Mouse (Mus musculus) embryonic facial prominence, embryonic 11.5 days (tissue): ENCODE results near the gene Tmem212. TPM values are rescaled to one million over a fixed set of nuclear protein-coding genes. Genes with fewer than 3 reads are reported as not detected.

Experiments used
- ATAC-seq: fragments of 200-750 bp; cut with Nextera tagmentation; replicated peaks from 2 replicates; pipeline ENCODE4 v1.8.0; 2017; ENCODE audit warnings: low read depth; ENCODE audit not compliant: insufficient number of reproducible peaks, low FRiP score, low TSS enrichment
- DNase-seq: peaks from one replicate; pipeline ENCODE4 v3.0.0-alpha.2; 2015; ENCODE audit warnings: low spot score
- H3K27ac ChIP-seq: fragments of 300-500 bp; sonication (generic); replicated peaks from 2 replicates; pipeline ENCODE4 v1.5.1; 2014; ENCODE audit warnings: mild to moderate bottlenecking, low read depth, low read length, control low read depth
- H3K27me3 ChIP-seq: fragments of 300-500 bp; sonication (generic); 2 replicates; pipeline ENCODE4 v1.6.1; 2014; ENCODE audit warnings: mild to moderate bottlenecking, low read length, moderate library complexity, mixed read lengths; ENCODE audit not compliant: control insufficient read depth, insufficient read depth
- H3K36me3 ChIP-seq: fragments of 300-500 bp; sonication (generic); replicated peaks from 2 replicates; pipeline ENCODE4 v1.6.1; 2014; ENCODE audit warnings: low read depth, mild to moderate bottlenecking, low read length, moderate library complexity, mixed read lengths; ENCODE audit not compliant: control insufficient read depth, insufficient read depth
- H3K4me1 ChIP-seq: fragments of 300-500 bp; sonication (generic); 2 replicates; pipeline ENCODE4 v1.6.1; 2014; ENCODE audit warnings: low read length, mixed read lengths; ENCODE audit not compliant: control insufficient read depth, insufficient read depth
- H3K4me2 ChIP-seq: fragments of 300-500 bp; sonication (generic); 2 replicates; pipeline ENCODE4 v1.6.1; 2014; ENCODE audit warnings: low read depth, mild to moderate bottlenecking, control low read depth, low read length, moderate library complexity
- H3K4me3 ChIP-seq: fragments of 300-500 bp; sonication (generic); 2 replicates; pipeline ENCODE4 v1.5.1; 2014; ENCODE audit warnings: low read depth, low read length, control low read depth
- H3K9ac ChIP-seq: fragments of 300-500 bp; sonication (generic); replicated peaks from 2 replicates; pipeline ENCODE4 v1.6.1; 2014; ENCODE audit warnings: mild to moderate bottlenecking, control low read depth, low read length
- H3K9me3 ChIP-seq: fragments of 300-500 bp; sonication (generic); replicated peaks from 2 replicates; pipeline ENCODE4 v1.6.1; 2016; ENCODE audit warnings: mild to moderate bottlenecking, low read length, inconsistent platforms, mixed read lengths; ENCODE audit not compliant: control insufficient read depth
- WGBS: fragments of 180-500 bp; shearing (Covaris S2); extraction: QIAGEN DNeasy Blood & Tissue Kit; methylation state at CpG from one replicate; pipeline ENCODE4 v1.1.7; 2014; 5-methylcytosine and 5-hydroxymethylcytosine counted together
- polyA plus RNA-seq: library from polyadenylated mRNA; unstranded; fragments of >200 nt; fragmentation: Nextera tagmentation; extraction: Ambion mirVana; gene quantifications from 2 replicates; pipeline ENCODE4 v1.2.1, GENCODE M21; 2014

Gene Tmem212
- polyA plus RNA-seq, 1 experiment from 2014 or later: not detected

DNA sequence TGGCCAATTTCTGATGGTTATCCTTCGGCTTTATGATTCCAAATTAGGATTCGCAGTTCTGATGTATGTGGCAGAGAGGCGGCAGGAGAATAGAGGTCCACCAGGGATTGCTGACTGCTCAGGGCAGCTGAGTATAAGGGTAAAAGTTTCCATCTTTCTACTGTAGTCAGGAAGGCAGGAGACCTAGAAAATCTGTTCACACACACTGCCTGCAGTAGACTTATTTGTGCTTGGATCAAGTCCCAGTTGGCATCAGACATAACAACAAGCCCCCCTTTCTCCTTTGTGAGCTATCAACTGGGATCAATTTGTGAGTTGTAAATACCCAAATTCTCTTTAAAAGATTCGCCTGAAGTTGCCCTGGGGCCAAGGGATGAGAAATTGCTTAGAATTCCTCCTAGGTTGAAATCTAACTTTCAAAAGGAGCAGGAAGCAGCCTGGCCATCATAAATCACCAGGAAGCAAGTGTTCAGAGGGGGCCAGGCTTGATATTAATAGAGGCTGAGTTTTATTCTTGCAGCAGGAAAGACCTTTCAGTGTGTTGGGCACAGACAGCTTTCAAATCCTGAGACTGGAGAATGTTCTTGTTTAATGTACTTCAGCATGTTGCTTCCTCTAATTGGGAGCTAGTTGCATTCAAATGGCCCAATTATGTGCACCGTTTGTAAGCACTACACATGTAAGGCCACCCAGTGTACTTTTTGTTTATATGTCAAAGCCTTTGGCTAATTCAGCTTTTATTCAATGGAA lies 41.6 kb downstream of the Tmem212 start:
- H3K4me3 ChIP-seq: no peak overlapping the region
- no peak overlapping the region for H3K9ac ChIP-seq
- 68% methylated on average over 5 of the region's 5 CpGs for WGBS
- DNase-seq (no peak), ATAC-seq (no peak)
- no peak overlapping the region for H3K4me2 ChIP-seq
- no peaks in the 10 kb centered on the region for H3K36me3 ChIP-seq
- no peaks in the 10 kb centered on the region for H3K4me1 ChIP-seq
- H3K27me3 ChIP-seq: no peaks in the 10 kb centered on the region
- H3K9me3 ChIP-seq: no peaks in the 10 kb centered on the region
- H3K27ac ChIP-seq: no peak overlapping the region

- Histone ChIP-seq H3K4me2 (no peak overlapping the region), H3K27ac (no peak overlapping the region), H3K9me3 (no peaks in the 10 kb centered on the region), H3K9ac (no peak overlapping the region), H3K36me3 (no peaks in the 10 kb centered on the region), H3K4me3 (no peak overlapping the region), H3K4me1 (no peaks in the 10 kb centered on the region), H3K27me3 (no peaks in the 10 kb centered on the region)
- WGBS: 82% methylated on average over 5 of the region's 5 CpGs
- no peak for ATAC-seq
- DNase-seq: no peak
These were observed 52.9 kb downstream of the Tmem212 start for GRCm38 (mm10) chr3:27843266-27843665.

GRCm38 (mm10) chr3:27842856-27843255 lies 53.3 kb downstream of the Tmem212 start:
- H3K4me3 ChIP-seq: no peak overlapping the region
- no peaks in the 10 kb centered on the region for H3K36me3 ChIP-seq
- H3K4me1 ChIP-seq: no peaks in the 10 kb centered on the region
- ATAC-seq (no peak), DNase-seq (no peak)
- no peak overlapping the region for H3K4me2 ChIP-seq
- no peak overlapping the region for H3K9ac ChIP-seq
- no peak overlapping the region for H3K27ac ChIP-seq
- H3K27me3 ChIP-seq: no peaks in the 10 kb centered on the region
- WGBS: 61% methylated on average over 5 of the region's 5 CpGs
- no peaks in the 10 kb centered on the region for H3K9me3 ChIP-seq

DNA sequence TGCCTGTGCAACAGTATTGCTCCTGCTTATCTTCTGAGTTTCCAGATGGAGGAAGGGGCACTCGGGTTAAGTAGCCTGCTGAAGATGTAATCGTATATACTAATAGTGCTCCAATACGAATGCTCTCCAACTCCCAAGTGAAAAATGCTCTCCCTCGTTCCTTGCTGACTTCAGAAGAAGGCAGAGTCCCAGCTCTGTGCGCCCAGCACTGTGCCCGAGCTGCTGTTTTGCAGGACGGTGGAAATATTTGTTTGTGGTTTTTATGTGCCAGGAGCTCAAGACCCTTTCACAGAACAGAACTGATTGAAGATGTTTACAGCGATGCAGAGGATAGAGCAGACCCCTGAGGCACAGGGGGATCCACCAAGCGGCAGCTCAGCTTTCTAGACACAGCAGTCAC lies 55.9 kb downstream of the Tmem212 start:
- ATAC-seq: no peak
- Histone ChIP-seq H3K4me1 (no peaks in the 10 kb centered on the region), H3K9me3 (no peaks in the 10 kb centered on the region), H3K4me3 (no peak overlapping the region), H3K9ac (no peak overlapping the region), H3K27ac (no peak overlapping the region), H3K4me2 (no peak overlapping the region), H3K27me3 (no peaks in the 10 kb centered on the region), H3K36me3 (no peaks in the 10 kb centered on the region)
- DNase-seq: no peak
- 65% methylated on average over 9 of the region's 9 CpGs for WGBS

GRCm38 (mm10) chr3:27839795-27840194 lies 56.4 kb downstream of the Tmem212 start:
- H3K4me2 ChIP-seq: no peak overlapping the region
- 75% methylated on average over 3 of the region's 3 CpGs for WGBS
- DNase-seq (no peak), ATAC-seq (no peak)
- H3K4me1 ChIP-seq: no peaks in the 10 kb centered on the region
- H3K9me3 ChIP-seq: no peaks in the 10 kb centered on the region
- no peaks in the 10 kb centered on the region for H3K36me3 ChIP-seq
- no peaks in the 10 kb centered on the region for H3K27me3 ChIP-seq
- H3K9ac ChIP-seq: no peak overlapping the region
- H3K4me3 ChIP-seq: no peak overlapping the region
- H3K27ac ChIP-seq: no peak overlapping the region

DNA sequence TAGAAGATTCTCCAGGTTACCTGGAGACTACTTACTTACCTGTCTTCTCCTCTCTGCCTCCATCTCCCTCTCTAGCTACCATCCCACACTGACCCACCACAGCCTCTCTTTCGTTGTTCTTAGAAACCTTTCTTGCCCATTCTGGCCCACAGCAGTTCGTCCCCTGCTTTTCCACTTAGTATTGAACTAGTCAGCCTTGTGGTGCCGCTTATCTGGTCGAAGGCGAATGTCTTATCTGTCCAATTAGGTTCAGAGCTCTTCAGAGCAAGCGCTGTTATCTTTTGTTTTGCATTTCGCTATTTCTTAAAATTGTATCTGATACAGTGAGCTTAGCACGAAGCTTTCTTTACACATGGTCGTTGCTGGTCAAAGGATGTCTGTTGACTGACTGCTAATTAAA lies 56.9 kb downstream of the Tmem212 start:
- no peak overlapping the region for H3K9ac ChIP-seq
- H3K4me3 ChIP-seq: no peak overlapping the region
- DNase-seq: no peak
- no peaks in the 10 kb centered on the region for H3K36me3 ChIP-seq
- H3K27me3 ChIP-seq: no peaks in the 10 kb centered on the region
- ATAC-seq: no peak
- no peaks in the 10 kb centered on the region for H3K9me3 ChIP-seq
- 92% methylated on average over 9 of the region's 9 CpGs for WGBS
- no peak overlapping the region for H3K4me2 ChIP-seq
- no peak overlapping the region for H3K27ac ChIP-seq
- H3K4me1 ChIP-seq: no peaks in the 10 kb centered on the region

DNA sequence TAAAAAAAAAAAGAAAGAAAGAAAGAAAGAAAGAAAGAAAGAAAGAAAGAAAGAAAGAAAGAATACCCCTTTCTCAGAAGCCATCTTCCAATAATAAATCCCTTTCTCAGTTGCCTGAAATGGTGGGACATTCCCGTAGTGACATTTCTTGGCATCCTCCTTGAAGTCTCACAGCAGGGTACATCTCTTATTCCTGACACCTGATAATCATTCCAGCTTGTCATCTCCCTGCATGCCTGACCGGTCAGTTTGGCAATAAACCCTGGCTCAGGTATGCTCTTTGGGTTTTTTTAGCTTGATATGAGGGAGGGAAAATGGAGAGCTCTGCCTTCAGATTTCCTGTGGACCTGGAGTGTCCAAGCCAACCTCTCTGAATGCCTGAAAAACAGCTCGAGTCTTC lies 59.9 kb downstream of the Tmem212 start:
- H3K27me3 ChIP-seq: no peaks in the 10 kb centered on the region
- H3K9me3 ChIP-seq: no peaks in the 10 kb centered on the region
- no peak for ATAC-seq
- H3K4me1 ChIP-seq: no peaks in the 10 kb centered on the region
- no peaks in the 10 kb centered on the region for H3K36me3 ChIP-seq
- H3K9ac ChIP-seq: no peak overlapping the region
- 84% methylated on average over 3 of the region's 3 CpGs for WGBS
- no peak for DNase-seq
- H3K27ac ChIP-seq: no peak overlapping the region
- H3K4me2 ChIP-seq: no peak overlapping the region
- H3K4me3 ChIP-seq: no peak overlapping the region

GRCm38 (mm10) chr3:27835786-27836185 lies 60.4 kb downstream of the Tmem212 start:
- H3K9ac ChIP-seq: no peak overlapping the region
- ATAC-seq: no peak
- H3K27me3 ChIP-seq: no peaks in the 10 kb centered on the region
- no peaks in the 10 kb centered on the region for H3K36me3 ChIP-seq
- no peaks in the 10 kb centered on the region for H3K4me1 ChIP-seq
- H3K4me2 ChIP-seq: no peak overlapping the region
- DNase-seq: no peak
- H3K4me3 ChIP-seq: no peak overlapping the region
- H3K9me3 ChIP-seq: no peaks in the 10 kb centered on the region
- H3K27ac ChIP-seq: no peak overlapping the region
- 94% methylated on average over 8 of the region's 8 CpGs for WGBS
